8 mouse cellular contexts compared by ENCODE assay signal in the genomic region with DNA sequence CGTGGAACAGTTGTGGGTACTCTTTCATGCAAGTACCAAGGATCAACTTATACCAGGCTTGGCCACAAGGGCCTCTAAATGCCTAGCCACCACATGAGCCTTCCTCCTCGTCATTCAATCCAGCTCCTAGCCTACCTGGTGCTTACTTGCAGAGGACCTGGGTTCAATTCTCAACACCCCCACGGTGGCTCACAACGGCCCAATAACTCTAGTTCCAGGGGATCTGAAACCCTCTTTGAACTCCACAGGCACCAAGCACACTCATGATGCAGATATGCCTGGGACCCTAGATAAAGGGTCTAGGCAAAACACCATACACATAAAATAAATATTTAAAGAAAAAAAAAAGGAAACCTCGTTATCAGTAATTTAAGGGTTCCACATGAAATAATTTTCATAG. TPM values are rescaled to one million over a fixed set of nuclear protein-coding genes. Genes with fewer than 3 reads are reported as not detected.
A peak's percentile ranks its signal among the peaks of the same experiment; 100 is the strongest.
DNase-seq lines count a peak whose midpoint lies in the region; ATAC-seq lines count a peak whose summit lies in the region.

No protein-coding gene starts in this region.

- 49% methylated on average over 5 of the region's 5 CpGs for WGBS in limb, embryonic 12.5 days
- 61% methylated on average over 5 of the region's 5 CpGs for WGBS in neural tube, embryonic 11.5 days

- H3K9ac ChIP-seq in limb, embryonic 12.5 days (replicated peaks), result peak overlapping the region; percentile 94; the same call in 1 of the 2 replicates
- peak overlapping the region; percentile 91; the same call in 1 of the 2 replicates for H3K9ac ChIP-seq in neural tube, embryonic 11.5 days (ENCODE audit: low read length)

- peak; percentile 22 for DNase-seq in layer of hippocampus, adult 11-12 months (ENCODE audit: low spot score)
- no peak for DNase-seq in layer of hippocampus, postnatal 36 days
- DNase-seq in R1 (ENCODE audit: low read depth, low spot score), result peak; percentile 53
- peak; percentile 20 for DNase-seq in neural tube, embryonic 11.5 days (ENCODE audit: low spot score)
- DNase-seq in left cerebral cortex, postnatal 4 days, result no peak
- no peak for DNase-seq in right cerebral cortex, postnatal 4 days

- H3K4me2 ChIP-seq in limb, embryonic 12.5 days, result peak overlapping the region; percentile 81
- peak overlapping the region; percentile 83 for H3K4me2 ChIP-seq in neural tube, embryonic 11.5 days (ENCODE audit: low read depth)

- H3K9me3 ChIP-seq in erythroblast, embryonic 14.5 days (ENCODE audit: control insufficient read depth, low read length), result no peaks in the 10 kb centered on the region
- H3K9me3 ChIP-seq in limb, embryonic 12.5 days, result no peaks in the 10 kb centered on the region
- no peaks in the 10 kb centered on the region for H3K9me3 ChIP-seq in neural tube, embryonic 11.5 days (ENCODE audit: control insufficient read depth, low read length)

- peaks cover 36% of the 10 kb centered on the region for H3K4me1 ChIP-seq in erythroblast, embryonic 14.5 days (ENCODE audit: control insufficient read depth)
- H3K4me1 ChIP-seq in limb, embryonic 12.5 days (replicated peaks), result peaks cover 22% of the 10 kb centered on the region
- H3K4me1 ChIP-seq in neural tube, embryonic 11.5 days (ENCODE audit: control insufficient read depth, insufficient read depth, low read length), result peaks cover 19% of the 10 kb centered on the region

- intact Hi-C loops in left cerebral cortex, postnatal 4 days (cut with DNase I), result no loop called here

- H3K27me3 ChIP-seq in erythroblast, embryonic 14.5 days (ENCODE audit: control insufficient read depth), result no peaks in the 10 kb centered on the region
- no peaks in the 10 kb centered on the region for H3K27me3 ChIP-seq in limb, embryonic 12.5 days
- H3K27me3 ChIP-seq in neural tube, embryonic 11.5 days (ENCODE audit: control insufficient read depth, insufficient read depth, low read length), result no peaks in the 10 kb centered on the region

- ATAC-seq in limb, embryonic 12.5 days (ENCODE audit: insufficient number of reproducible peaks, insufficient read depth, low FRiP score, low TSS enrichment, low read depth), result no peak
- no peak for ATAC-seq in neural tube, embryonic 11.5 days (ENCODE audit: insufficient read depth, low FRiP score, low TSS enrichment)

- H3K27ac ChIP-seq in limb, embryonic 12.5 days, result no peak overlapping the region
- H3K27ac ChIP-seq in neural tube, embryonic 11.5 days (ENCODE audit: low read depth, low read length), result no peak overlapping the region

- H3K36me3 ChIP-seq in erythroblast, embryonic 14.5 days (ENCODE audit: control insufficient read depth), result peaks cover 15% of the 10 kb centered on the region
- peaks cover 4% of the 10 kb centered on the region; the same call in 1 of the 2 replicates for H3K36me3 ChIP-seq in limb, embryonic 12.5 days
- H3K36me3 ChIP-seq in neural tube, embryonic 11.5 days (ENCODE audit: control insufficient read depth, insufficient read depth, low read length), result no peaks in the 10 kb centered on the region

- H3K4me3 ChIP-seq in erythroblast, embryonic 14.5 days (replicated peaks), result peak overlapping the region; percentile 70
- peak overlapping the region; percentile 96 for H3K4me3 ChIP-seq in limb, embryonic 12.5 days (replicated peaks)
- H3K4me3 ChIP-seq in neural tube, embryonic 11.5 days (ENCODE audit: low read depth, low read length), result peak overlapping the region; percentile 99

RNA-seq across cellular contexts. Expression of gene Ist1, which starts 1.3 kb away (rescaled TPM):
- 10 to 100 TPM; 93.2 to 94.0 TPM for total RNA-seq in layer of hippocampus, postnatal 36 days (2021)
- 0.78 and 0.93 TPM in 2 replicates for polyA plus RNA-seq in erythroblast, embryonic 14.5 days (2012)
- polyA plus RNA-seq in limb, embryonic 12.5 days (2016; fragmentation: Nextera tagmentation; extraction: Ambion mirVana), result 162 and 164 TPM in 2 replicates
- 200 and 206 TPM in 2 replicates for polyA plus RNA-seq in neural tube, embryonic 11.5 days (2014; fragmentation: Nextera tagmentation; extraction: Ambion mirVana)
- 10 to 100 TPM; 85.9 to 89.9 TPM for total RNA-seq in left cerebral cortex, postnatal 4 days (2021)

RNA-seq across cellular contexts. Expression of gene Zfp821, which starts 13.6 kb away (rescaled TPM):
- 10 to 100 TPM; 44.6 to 46.8 TPM for total RNA-seq in layer of hippocampus, postnatal 36 days (2021)
- polyA plus RNA-seq in erythroblast, embryonic 14.5 days (2012), result 2.2 and 2.5 TPM in 2 replicates
- 53.8 and 54.2 TPM in 2 replicates for polyA plus RNA-seq in limb, embryonic 12.5 days (2016; fragmentation: Nextera tagmentation; extraction: Ambion mirVana)
- polyA plus RNA-seq in neural tube, embryonic 11.5 days (2014; fragmentation: Nextera tagmentation; extraction: Ambion mirVana), result 52.3 and 55.9 TPM in 2 replicates
- total RNA-seq in left cerebral cortex, postnatal 4 days (2021), result 10 to 100 TPM; 89.8 to 90.5 TPM

RNA-seq across cellular contexts. Expression of gene Atxn1l, which starts 45.8 kb away (rescaled TPM):
- 10 to 100 TPM; 37.4 to 40.3 TPM for total RNA-seq in layer of hippocampus, postnatal 36 days (2021)
- polyA plus RNA-seq in erythroblast, embryonic 14.5 days (2012), result 1.3 TPM in 2 replicates
- 9.2 and 10.0 TPM in 2 replicates for polyA plus RNA-seq in limb, embryonic 12.5 days (2016; fragmentation: Nextera tagmentation; extraction: Ambion mirVana)
- 7.5 and 7.8 TPM in 2 replicates for polyA plus RNA-seq in neural tube, embryonic 11.5 days (2014; fragmentation: Nextera tagmentation; extraction: Ambion mirVana)
- total RNA-seq in left cerebral cortex, postnatal 4 days (2021), result 10 to 100 TPM; 28.7 to 34.0 TPM

Comparison
In these comparisons a context has a peak if more than half of its experiments do, and no peak if none do; other contexts are left out.
1. DNase-seq: peak in layer of hippocampus, adult 11-12 months (single experiment), R1 (single experiment) and neural tube, embryonic 11.5 days (single experiment); none in layer of hippocampus, postnatal 36 days (0 of 2), left cerebral cortex, postnatal 4 days (single experiment) and right cerebral cortex, postnatal 4 days (single experiment).
2. RNA of gene Ist1, which starts 1.3 kb away (polyA plus RNA-seq): 200 to 206 TPM in neural tube, embryonic 11.5 days and 162 to 164 TPM in limb, embryonic 12.5 days; 0.78 to 0.93 TPM in erythroblast, embryonic 14.5 days; every median in the first group is over 10 times any median in the second.
3. RNA of gene Zfp821, which starts 13.6 kb away (polyA plus RNA-seq): 52.3 to 55.9 TPM in neural tube, embryonic 11.5 days and 53.8 to 54.2 TPM in limb, embryonic 12.5 days; 2.2 to 2.5 TPM in erythroblast, embryonic 14.5 days; every median in the first group is over 10 times any median in the second.
4. Peak in every context shown above with its lines, with median percentiles within 50 percentile points of each other: H3K4me3 ChIP-seq.